Mouse (Mus musculus) intestine, embryonic 16.5 days (tissue): ENCODE measurements around the gene Cmip. TPM values are rescaled to one million over a fixed set of nuclear protein-coding genes. Genes with fewer than 3 reads are reported as not detected.
"Not testable (repeated sequence)": the region's sequence is repeated elsewhere in the genome, so short reads cannot be mapped to it uniquely, and the experiment has no call there.

Source experiments
- ATAC-seq: fragments of 200-750 bp; cut with Nextera tagmentation; 2 replicates; pipeline ENCODE4 v1.8.0; 2017; ENCODE audit warnings: moderate TSS enrichment, moderate library complexity
- H3K27ac ChIP-seq: fragments of 300-500 bp; sonication (generic); 2 replicates; pipeline ENCODE4 v1.5.1; 2014; ENCODE audit warnings: mild to moderate bottlenecking, low read length
- H3K27me3 ChIP-seq: fragments of 300-500 bp; sonication (generic); replicated peaks from 2 replicates; pipeline ENCODE4 v1.6.1; 2014; ENCODE audit warnings: low read length, control low read depth, mixed read lengths; ENCODE audit not compliant: control insufficient read depth, insufficient read depth
- H3K36me3 ChIP-seq: fragments of 300-500 bp; sonication (generic); 2 replicates; pipeline ENCODE4 v1.6.1; 2014; ENCODE audit warnings: low read length, control low read depth; ENCODE audit not compliant: control insufficient read depth, insufficient read depth
- H3K4me1 ChIP-seq: fragments of 300-500 bp; sonication (generic); 2 replicates; pipeline ENCODE4 v1.6.1; 2014; ENCODE audit warnings: low read length, control low read depth, mixed read lengths; ENCODE audit not compliant: control insufficient read depth, insufficient read depth
- H3K4me2 ChIP-seq: fragments of 300-500 bp; sonication (generic); 2 replicates; pipeline ENCODE4 v1.6.1; 2014; ENCODE audit warnings: low read depth, low read length, control low read depth
- H3K4me3 ChIP-seq: fragments of 300-500 bp; sonication (generic); 2 replicates; pipeline ENCODE4 v1.5.1; 2014; ENCODE audit warnings: mild to moderate bottlenecking, low read length
- H3K9ac ChIP-seq: fragments of 300-500 bp; sonication (generic); 2 replicates; pipeline ENCODE4 v1.6.1; 2014; ENCODE audit warnings: low read depth, low read length
- H3K9me3 ChIP-seq: fragments of 300-500 bp; sonication (generic); 2 replicates; pipeline ENCODE4 v1.6.1; 2016; ENCODE audit warnings: low read length, control low read depth; ENCODE audit not compliant: control insufficient read depth
- WGBS: fragments of 180-500 bp; shearing (Covaris S2); extraction: QIAGEN DNeasy Blood & Tissue Kit; methylation state at CpG from one replicate; pipeline ENCODE4 v1.1.7; 2014; 5-methylcytosine and 5-hydroxymethylcytosine counted together
- polyA plus RNA-seq: library from polyadenylated mRNA; unstranded; fragments of >200 nt; fragmentation: Nextera tagmentation; extraction: Ambion mirVana; gene quantifications from 2 replicates; pipeline ENCODE4 v1.2.1, GENCODE M21; 2015

Gene Cmip
- polyA plus RNA-seq, 1 experiment from 2014 or later = 16.8 TPM

DNA sequence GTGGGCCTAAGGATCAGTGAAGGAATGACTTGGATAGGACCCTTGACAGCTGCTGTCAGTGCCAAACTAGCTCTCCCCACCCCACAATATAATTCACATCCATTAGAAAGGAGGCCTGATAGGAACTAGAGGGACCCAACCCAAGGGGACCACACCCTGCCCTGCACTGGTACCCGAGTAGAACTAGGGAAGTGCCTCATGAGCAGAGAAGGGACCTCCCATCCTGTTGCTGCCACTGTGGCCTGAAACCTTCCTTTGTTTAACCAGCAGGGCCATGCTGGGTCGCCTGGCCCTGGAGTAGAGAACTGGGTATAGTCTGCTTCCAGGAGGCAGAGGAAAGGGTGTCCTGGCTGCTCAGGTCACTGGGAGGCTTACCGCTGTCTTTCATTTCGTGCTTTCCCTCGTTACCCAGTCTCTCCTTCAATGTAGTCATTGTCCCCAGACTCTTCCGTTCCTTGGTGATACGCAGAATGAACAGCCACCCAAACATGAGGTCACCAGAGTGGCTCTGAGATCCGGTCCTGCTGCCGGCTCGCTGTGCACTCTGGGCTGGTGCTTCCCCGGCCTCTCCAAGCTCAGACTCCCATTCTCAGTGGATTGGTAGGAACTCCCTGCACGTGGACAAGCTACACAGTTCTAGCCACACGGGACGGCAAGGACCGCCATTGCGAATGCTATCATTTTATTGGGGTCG, 164.1 kb downstream of the Cmip start:
- Histone ChIP-seq H3K9ac (no peak overlapping the region), H3K4me2 (no peak overlapping the region), H3K4me3 (no peak overlapping the region), H3K9me3 (no peaks in the 10 kb centered on the region), H3K4me1 (no peaks in the 10 kb centered on the region), H3K36me3 (peaks cover 11% of the 10 kb centered on the region), H3K27ac (no peak overlapping the region), H3K27me3 (no peaks in the 10 kb centered on the region)
- 83% methylated on average over 17 of the region's 17 CpGs for WGBS
- ATAC-seq = no peak; the same call in 1 of the 2 replicates

DNA sequence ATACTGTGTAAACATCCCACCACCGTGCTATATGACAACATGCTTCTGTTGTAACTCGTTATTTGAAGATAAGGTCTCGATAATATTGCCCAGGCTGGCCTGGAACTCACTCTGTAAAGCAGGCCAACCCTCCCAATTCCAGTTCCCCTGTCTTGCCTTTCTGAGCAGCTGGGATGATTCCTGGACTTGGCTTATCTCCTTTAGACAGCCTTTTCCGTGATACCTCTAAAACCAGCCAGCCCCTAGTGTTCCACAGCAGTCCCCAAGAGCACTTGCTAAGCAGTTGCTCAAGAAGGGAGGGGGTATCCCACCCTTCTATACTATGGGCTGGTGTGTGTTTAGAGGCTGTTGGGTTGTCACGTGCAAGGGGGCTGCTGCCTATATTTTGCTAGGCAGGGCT, 165.0 kb downstream of the Cmip start:
- Histone ChIP-seq H3K4me2 (no peak overlapping the region), H3K27me3 (no peaks in the 10 kb centered on the region), H3K9ac (no peak overlapping the region), H3K4me1 (no peaks in the 10 kb centered on the region), H3K36me3 (peaks cover 11% of the 10 kb centered on the region), H3K9me3 (no peaks in the 10 kb centered on the region), H3K27ac (no peak overlapping the region), H3K4me3 (no peak overlapping the region)
- no peak for ATAC-seq
- 61% methylated on average over 5 of the region's 5 CpGs for WGBS

DNA sequence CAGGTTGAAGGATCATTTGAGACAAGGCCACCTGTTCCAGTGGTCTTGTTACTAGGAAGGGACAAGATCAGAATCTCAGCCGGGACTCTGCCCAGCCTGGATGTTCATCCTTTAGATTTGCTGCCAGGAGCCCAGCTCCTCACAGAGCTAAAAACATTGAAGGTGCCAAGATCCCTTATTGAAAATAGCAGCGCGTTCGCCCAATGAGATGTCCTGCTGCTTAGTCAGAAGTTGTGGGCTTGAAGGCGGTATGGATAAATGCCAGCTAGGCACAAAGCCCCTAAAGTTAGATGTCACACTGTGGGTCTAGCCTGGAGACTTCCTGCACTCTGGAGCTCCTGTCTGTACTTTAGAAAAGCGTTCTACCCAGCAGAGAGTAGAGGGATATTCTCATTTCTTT, 165.5 kb downstream of the Cmip start:
- Histone ChIP-seq H3K9ac (no peak overlapping the region), H3K9me3 (no peaks in the 10 kb centered on the region), H3K27ac (no peak overlapping the region), H3K36me3 (peaks cover 8% of the 10 kb centered on the region), H3K27me3 (no peaks in the 10 kb centered on the region), H3K4me3 (no peak overlapping the region), H3K4me1 (no peaks in the 10 kb centered on the region), H3K4me2 (no peak overlapping the region)
- no peak for ATAC-seq
- WGBS = 84% methylated on average over 6 of the region's 6 CpGs

DNA sequence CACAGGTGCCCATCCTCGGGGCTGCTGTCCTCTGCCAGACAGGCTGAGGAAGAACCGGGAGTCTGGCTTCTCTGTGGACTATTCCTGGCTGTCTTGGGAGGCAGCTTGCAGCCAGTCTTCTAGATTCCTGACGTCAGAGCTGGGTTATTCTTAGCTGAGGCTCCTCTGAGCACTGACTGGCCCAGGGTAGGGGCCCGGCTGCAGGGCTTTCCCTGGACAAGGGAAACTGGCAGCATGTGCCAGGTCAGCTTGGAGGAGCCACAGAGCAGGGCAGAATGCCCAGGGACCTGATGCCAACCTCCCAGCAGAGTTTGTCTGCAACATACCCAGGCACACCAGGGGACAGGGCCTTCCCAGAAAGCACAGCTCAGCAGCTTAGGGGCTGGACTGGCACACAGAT, 166.2 kb downstream of the Cmip start:
- WGBS = 75% methylated on average over 4 of the region's 4 CpGs

DNA sequence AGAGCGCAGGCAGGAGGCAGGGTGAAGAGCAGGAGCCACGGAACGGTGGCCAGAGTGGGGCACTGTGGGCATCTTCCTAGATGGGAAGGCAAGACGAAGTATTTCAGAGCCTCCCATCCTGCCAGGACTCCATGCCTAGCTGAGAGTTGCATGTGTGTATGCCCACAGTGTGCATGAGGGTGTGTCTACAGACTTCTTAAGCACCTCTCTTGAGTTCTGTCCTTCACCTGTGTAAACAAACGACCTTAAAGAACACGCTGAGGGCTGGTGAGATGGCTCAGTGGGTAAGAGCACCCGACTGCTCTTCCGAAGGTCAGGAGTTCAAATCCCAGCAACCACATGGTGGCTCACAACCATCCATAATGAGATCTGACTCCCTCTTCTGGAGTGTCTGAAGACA, 171.0 kb downstream of the Cmip start:
- not testable (repeated sequence) for H3K27me3 ChIP-seq, H3K4me3 ChIP-seq, H3K4me1 ChIP-seq, H3K9ac ChIP-seq, H3K9me3 ChIP-seq, ATAC-seq, H3K27ac ChIP-seq, H3K4me2 ChIP-seq
- 78% methylated on average over 8 of the region's 8 CpGs for WGBS
- H3K36me3 ChIP-seq = peaks cover 23% of the 10 kb centered on the region

More for the DNA sequence above, 166.2 kb downstream of the Cmip start:
- H3K36me3 ChIP-seq = peaks cover 12% of the 10 kb centered on the region
- no peak overlapping the region for H3K27ac ChIP-seq
- no peaks in the 10 kb centered on the region for H3K27me3 ChIP-seq
- ATAC-seq = no peak
- H3K4me1 ChIP-seq = no peaks in the 10 kb centered on the region
- H3K9ac ChIP-seq = no peak overlapping the region
- H3K4me2 ChIP-seq = no peak overlapping the region
- H3K9me3 ChIP-seq = no peaks in the 10 kb centered on the region
- no peak overlapping the region for H3K4me3 ChIP-seq

DNA sequence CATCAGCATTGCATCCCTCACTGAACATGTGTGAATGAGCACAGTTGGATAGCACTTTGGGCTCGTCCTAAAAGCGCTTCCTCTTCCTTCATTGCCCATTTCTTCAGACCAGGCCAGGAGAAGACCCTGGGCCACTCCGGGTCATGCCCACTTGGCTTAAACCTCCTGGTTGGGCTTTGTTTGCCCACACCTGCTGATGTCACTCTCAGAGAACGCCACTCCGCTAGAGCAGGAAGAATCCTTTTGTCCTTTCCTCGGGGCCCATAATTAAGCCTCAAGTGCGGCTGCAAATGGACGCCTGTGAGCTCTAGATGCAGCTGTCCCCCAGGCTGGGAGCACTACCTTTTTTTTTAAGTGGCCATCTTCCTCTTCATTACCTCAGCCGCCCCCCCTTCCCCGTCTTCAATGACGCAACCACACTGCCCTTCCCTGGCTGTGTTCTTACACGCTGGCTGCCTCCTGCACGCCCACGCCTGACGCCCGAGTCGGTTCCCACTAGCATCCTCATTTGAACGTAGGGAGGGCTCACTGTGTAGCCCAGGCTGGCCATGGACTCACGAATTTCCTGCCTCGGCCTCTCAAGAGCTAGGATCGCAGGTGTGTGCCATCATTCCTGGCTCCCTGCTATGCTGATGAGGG, 171.8 kb downstream of the Cmip start:
- H3K36me3 ChIP-seq = peaks cover 24% of the 10 kb centered on the region
- no peaks in the 10 kb centered on the region for H3K27me3 ChIP-seq
- H3K9ac ChIP-seq = no peak overlapping the region
- 82% methylated on average over 21 of the region's 21 CpGs for WGBS
- no peak overlapping the region for H3K4me3 ChIP-seq
- no peak overlapping the region for H3K4me2 ChIP-seq
- ATAC-seq = no peak
- no peaks in the 10 kb centered on the region for H3K4me1 ChIP-seq
- no peak overlapping the region for H3K27ac ChIP-seq
- no peaks in the 10 kb centered on the region for H3K9me3 ChIP-seq

DNA sequence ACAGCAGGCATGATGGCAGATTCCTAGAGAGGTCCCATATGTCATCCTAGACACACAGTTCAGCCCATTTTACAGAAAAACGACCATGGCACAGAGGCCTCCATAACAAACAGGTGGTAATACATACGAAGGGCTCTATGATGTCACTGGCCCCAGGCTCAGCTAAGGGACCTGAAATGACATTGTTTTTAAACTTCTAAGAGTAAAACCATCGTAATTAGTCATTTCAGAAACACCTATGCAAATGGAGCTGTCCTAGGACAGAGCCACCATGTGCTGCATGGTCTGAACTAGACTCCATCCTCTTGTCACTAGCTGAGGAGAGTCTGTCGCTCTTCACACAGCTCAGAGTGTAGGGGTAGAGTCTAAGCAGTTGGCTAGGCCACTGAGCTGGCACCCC, 173.8 kb downstream of the Cmip start:
- no peaks in the 10 kb centered on the region for H3K9me3 ChIP-seq
- no peak overlapping the region for H3K27ac ChIP-seq
- ATAC-seq = no peak
- no peaks in the 10 kb centered on the region for H3K4me1 ChIP-seq
- no peaks in the 10 kb centered on the region for H3K27me3 ChIP-seq
- H3K9ac ChIP-seq = no peak overlapping the region
- peaks cover 24% of the 10 kb centered on the region for H3K36me3 ChIP-seq
- H3K4me3 ChIP-seq = no peak overlapping the region
- WGBS = 91% methylated on average over 4 of the region's 4 CpGs
- no peak overlapping the region for H3K4me2 ChIP-seq

DNA sequence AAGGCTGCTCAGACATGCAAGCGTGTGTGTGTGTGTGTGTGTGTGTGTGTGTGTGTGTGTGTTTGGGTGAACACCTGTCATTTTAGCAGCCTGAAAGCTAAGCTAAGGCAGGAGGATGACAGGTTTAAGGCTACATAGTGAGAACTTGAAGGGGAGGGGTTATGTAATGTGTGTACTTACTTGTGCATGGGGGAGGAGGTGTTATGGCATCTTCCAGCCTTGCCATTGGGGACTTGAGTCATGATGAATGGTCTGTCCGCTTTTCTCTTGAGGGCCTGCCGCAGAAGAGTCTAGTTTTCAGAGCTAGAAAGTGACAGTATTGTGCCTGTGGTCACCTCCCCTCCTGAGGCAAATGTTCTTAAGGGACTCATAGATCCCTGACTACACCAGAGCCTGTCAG, 174.7 kb downstream of the Cmip start:
- H3K4me2 ChIP-seq = no peak overlapping the region
- H3K9ac ChIP-seq = no peak overlapping the region
- 86% methylated on average over 3 of the region's 3 CpGs for WGBS
- H3K4me1 ChIP-seq = no peaks in the 10 kb centered on the region
- H3K27me3 ChIP-seq = no peaks in the 10 kb centered on the region
- H3K4me3 ChIP-seq = no peak overlapping the region
- no peak for ATAC-seq
- H3K36me3 ChIP-seq = peaks cover 29% of the 10 kb centered on the region
- no peak overlapping the region for H3K27ac ChIP-seq
- no peaks in the 10 kb centered on the region for H3K9me3 ChIP-seq

DNA sequence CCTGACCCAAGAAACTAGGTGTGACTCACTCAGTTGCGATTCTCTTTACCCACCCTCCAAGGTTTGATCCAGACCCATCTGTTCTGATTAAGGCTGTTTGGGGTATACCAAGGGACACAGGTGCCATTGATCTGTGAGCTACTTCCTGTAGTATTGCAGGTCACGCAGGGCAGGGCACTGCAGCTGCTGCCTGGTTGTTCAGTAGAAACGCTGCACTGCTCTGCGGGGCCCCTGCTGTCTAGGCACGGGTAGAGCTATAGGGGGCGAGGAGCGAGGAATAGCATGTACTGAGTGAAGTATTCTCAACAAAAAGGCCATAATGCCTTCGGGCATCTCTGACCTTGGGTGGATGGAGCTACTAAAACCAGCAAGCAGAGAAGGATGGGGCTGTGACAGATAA, 175.2 kb downstream of the Cmip start:
- Histone ChIP-seq H3K27me3 (no peaks in the 10 kb centered on the region), H3K9me3 (no peaks in the 10 kb centered on the region), H3K27ac (no peak overlapping the region), H3K4me1 (no peaks in the 10 kb centered on the region), H3K4me2 (no peak overlapping the region), H3K36me3 (peaks cover 32% of the 10 kb centered on the region), H3K9ac (no peak overlapping the region), H3K4me3 (no peak overlapping the region)
- no peak for ATAC-seq
- 92% methylated on average over 8 of the region's 8 CpGs for WGBS

DNA sequence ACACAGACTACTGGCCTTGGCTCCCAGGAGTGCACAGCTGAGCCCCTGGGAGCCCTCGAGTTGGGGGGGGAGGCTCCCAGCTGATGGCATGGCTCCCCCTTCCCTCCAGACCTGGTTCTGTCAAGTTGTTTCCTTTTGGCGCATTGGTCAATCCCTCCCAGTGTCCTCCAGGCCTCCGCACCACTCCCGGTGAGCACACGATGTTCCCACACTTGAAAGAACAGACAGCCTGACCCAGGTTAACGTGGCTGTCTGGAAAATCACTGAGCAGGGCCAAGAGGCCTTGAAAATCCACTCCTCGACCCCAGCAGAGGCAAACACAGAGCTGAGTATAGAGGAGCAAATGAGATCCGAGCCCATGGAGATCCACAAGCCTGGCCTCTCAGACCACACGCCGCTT, 177.1 kb downstream of the Cmip start:
- WGBS = 84% methylated on average over 10 of the region's 10 CpGs
- Histone ChIP-seq H3K9ac (no peak overlapping the region), H3K36me3 (peaks cover 27% of the 10 kb centered on the region), H3K4me3 (no peak overlapping the region), H3K9me3 (no peaks in the 10 kb centered on the region), H3K27ac (no peak overlapping the region), H3K4me1 (no peaks in the 10 kb centered on the region), H3K4me2 (no peak overlapping the region), H3K27me3 (no peaks in the 10 kb centered on the region)
- no peak for ATAC-seq
